Mouse (Mus musculus): ENCODE results near the gene Lrrfip2.

- no peak for TF ChIP-seq POLR2A (IDR thresholded peaks at IDR 0.05; ENCODE audit: low read depth, low read length)
- TF ChIP-seq CTCF (IDR thresholded peaks at IDR 0.05; ENCODE audit: extremely low read depth, insufficient read depth, insufficient read length, insufficient replicate concordance), result no peak
Observed at GRCm38 (mm10) chr9:111072971-111073370, 44.4 kb upstream of the Lrrfip2 start.

All from spleen, adult 2 months (tissue).